Mouse (Mus musculus): ENCODE measurements around the gene Olfr60.

Olfr60 gene

DNA sequence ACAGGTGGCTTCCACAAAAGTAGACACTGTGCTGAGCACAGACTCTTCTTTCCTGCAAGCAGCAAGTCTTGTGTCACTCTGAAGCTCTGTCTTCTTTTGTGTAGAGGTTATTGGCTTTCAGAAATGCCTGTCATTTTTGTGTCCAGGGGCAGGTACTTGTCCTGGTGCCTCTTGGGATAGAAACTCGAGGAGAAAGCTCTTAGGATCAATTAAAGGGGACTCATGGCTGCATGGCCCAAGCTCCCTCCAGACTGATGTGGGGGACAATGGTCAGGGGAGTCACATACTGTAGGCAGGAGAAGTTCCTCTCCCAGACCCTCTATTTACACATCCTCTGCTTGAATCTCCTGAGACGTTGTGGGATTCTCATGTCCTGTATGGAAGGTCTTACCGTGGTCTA, at the start of gene Olfr60:
Gene Olfr60 (minus strand): TSS at position 101 of the 400 bp plus-strand sequence.
- no peak for DNase-seq (ENCODE audit: low read depth, low spot score)

DNA sequence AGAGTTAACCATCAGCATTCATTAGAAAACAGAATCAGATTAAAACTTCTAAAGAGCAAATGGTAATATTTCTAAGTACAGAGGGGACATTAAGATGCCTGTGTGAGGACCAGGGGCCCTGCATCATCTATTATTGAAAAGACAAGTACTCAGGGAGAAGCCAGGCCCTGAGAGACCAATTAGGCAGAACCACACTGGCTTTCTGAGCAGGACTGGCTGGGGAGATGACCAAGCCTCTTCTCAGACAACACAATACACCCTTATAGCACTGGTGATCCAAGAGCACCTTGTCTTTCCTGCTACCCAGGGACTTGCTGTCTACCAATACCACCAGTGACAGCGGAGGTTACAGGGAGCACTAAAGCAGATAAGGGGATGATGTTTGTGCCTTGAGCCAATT, 41.3 kb upstream of the Olfr60 start, which contains the start of gene Olfr531:
Gene Olfr531 (minus strand): TSS at position 101 of the 400 bp plus-strand sequence.
- DNase-seq (ENCODE audit: low read depth, low spot score): no peak

DNA sequence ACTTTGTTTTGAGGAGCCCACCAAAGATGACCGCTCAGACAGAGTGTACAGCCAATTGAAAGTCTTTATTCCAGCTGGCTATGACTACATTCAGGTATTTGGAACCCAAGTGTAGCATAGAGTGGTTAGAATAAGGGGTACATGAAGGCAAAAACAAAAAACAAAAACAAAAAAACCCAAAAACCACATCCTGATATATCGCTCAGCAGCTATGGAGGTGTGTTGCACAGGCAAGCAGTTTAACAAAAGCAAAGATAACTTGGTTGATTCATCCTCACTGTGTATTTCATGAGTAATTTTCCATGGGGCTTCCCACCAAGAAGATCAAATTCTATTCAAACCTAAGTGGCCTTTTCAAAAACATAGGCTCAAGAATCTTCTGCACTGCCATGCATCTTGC, 15.4 kb upstream of the Olfr60 start:
- no peak for DNase-seq (ENCODE audit: low read depth, low spot score)

DNA sequence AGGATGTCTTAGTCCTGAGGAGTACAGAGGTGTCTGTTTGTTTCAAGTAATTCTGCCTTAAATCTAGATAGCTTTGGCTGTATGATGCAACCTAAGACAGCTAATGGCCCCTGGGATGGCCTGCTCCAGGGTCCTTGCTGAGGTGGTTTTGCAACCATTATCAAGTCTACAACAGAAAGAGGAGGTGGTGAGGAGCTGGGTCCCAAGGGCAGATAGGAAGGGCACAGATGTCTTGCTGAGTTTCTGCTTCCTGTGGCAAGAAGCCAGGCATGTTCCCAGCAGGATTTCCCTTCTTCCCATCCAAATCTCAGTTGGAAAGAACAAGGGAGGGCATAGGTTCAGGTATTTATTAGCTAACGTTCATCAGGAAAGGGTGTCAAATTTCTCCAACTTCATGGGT, 14.8 kb upstream of the Olfr60 start, which contains the start of gene Olfr530:
Gene Olfr530 (minus strand): TSS at position 101 of the 400 bp plus-strand sequence.
- DNase-seq (ENCODE audit: low read depth, low spot score): no peak

DNA sequence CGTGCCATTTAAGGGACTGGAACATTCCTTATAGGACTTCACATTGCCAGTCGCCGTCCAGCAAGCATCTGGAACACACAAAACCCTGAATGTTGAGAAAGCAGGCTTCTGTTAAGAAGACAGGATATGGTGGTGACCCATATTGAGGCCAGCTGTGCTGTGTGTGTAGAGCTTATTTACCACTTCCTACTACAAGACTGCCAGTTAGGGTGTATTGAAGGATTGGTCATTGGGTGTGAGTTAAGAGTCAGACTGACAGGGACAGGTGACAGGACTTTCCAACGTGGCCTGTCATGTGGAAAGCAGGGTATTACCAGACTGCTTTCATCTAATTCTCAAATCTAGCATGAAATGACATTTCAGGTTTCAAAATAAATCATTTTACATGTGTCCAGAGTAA, 12.8 kb upstream of the Olfr60 start:
- no peak for DNase-seq (ENCODE audit: low read depth, low spot score)

DNA sequence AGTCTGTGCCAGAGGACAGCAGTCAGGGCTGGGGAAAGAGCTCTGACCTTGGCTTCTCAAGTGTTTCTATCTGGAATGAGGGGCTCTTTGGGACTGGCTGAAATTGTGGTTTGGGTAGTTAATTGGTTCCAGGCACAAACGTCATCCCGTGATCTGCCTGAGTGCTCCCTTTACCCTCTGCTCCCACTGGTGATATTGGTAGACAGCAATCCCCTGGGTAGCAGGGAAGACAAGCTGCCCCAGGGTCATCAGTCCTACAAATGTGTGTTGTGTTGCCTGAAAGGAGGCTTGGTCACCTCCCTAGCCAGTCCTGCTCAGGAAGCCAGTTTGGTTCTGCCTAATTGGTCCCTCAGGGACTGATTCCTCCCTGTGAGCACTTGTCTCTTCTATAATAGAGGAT, 27.8 kb downstream of the Olfr60 start, which contains the start of gene Olfr527:
Gene Olfr527 (plus strand): TSS at position 301 of the 400 bp plus-strand sequence.
- no peak for DNase-seq (ENCODE audit: low read depth, low spot score)

DNA sequence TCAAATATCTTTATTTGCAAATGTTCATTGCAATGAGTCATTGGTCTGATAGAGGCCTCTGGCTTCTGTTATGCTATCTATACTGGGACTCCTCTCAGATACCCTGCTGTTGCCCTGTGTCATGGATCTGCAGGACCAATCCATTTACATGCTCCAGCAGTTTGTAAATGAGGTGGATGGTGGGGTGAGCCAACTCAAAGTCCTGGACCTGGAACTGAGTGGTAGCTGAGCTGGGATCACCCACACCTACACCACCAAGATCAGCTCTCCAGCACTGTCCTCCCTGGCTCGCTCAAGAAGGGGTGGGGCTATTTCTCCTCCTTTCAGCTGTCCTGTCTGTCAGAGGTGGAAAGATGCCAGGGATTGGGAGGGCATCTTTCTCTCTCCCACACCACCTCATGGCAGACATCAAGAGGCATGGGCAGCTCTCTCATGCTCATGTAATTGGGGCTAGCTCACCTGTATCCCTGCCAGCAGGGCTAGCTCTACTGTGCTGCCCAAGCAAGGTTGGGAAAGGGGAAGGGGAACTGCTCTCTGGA, 31.6 kb downstream of the Olfr60 start:
- no peak for DNase-seq (ENCODE audit: low read depth, low spot score)

DNA sequence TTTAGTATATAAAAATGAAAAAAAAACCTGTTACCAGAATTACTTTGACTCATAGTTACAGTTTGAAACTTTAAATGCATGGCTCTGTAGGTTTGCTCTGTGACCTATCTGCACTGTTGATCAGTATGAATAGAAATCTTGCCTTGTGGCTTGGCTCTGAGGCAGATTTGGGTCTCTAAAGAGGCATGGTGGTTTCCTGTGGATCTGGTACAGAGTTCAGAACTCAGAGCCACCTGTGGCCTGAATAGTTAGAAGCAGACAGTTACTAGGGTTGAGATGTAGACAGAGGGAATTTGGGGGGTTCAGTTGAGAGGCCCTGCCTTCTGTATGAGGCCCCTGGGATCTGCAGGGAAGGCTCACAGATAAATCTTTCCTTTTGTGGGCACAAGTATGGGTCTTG, 40.3 kb downstream of the Olfr60 start:
- no peak for DNase-seq (ENCODE audit: low read depth, low spot score)

DNA sequence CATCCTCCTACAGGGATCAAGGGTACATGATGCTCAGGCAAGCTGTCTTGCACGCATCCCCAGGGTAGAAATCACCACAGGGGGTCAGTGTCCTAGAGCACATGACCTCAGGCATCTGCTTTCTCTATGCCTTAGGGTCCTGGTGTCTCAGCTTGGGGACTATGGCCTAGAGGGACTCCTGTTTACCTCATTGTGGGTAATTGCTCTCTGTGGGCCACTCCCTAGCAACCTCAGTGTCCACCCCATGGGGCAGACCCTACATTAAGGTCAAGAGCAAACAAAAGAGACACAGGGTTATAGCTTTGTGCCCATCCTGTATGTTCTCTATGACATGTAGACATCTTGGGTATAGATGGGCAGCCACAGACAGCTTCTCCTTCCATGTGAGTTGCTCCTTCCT, 40.9 kb downstream of the Olfr60 start, which contains the start of gene Olfr525:
Gene Olfr525 (plus strand): TSS at position 301 of the 400 bp plus-strand sequence.
- no peak for DNase-seq (ENCODE audit: low read depth, low spot score)

DNA sequence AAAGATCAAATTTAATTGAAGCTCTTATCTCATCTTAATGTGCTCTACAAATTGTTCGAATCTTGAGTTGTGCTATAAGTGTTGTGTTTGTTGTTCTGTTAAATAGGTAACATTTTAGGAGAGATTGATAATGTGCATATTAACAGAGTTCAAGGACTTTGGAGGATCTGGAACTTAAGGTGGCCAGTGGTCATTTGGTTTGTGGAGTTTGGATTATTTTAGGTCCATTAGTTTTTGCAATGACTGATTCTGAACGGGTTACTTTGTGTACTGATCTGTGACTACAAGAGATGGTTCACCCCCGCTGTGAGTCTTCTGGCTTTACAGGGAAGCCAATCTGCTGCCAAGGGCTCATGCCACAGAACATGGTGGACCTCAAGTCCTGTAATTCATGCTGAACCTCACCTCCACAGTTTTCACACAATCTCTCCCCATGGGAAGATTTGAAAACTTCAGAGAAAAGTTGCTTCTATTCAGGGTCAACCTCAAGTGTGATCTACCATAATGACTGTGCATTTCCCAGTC, 41.5 kb downstream of the Olfr60 start:
- DNase-seq (ENCODE audit: low read depth, low spot score): no peak

DNA sequence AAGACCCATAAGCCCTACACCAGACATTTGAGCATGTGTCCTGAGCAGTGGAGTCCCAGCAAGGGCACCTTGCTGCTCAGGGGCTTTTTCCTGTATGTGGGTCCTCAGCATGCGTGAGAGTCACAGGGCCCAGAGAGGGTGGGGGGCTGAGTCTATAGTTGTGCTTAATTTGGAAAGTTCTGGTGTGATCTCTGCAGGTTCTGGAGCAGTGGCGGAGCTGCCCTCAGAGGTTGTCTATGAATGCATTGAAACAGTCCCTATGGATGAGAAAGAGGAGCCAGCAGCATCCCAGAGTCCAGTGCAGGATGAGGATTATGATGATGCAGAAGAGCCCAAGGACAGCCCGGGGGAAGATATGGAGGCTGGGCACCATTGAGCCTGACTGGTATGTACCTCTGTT, 62.1 kb downstream of the Olfr60 start:
- no peak for DNase-seq (ENCODE audit: low read depth, low spot score)

DNA sequence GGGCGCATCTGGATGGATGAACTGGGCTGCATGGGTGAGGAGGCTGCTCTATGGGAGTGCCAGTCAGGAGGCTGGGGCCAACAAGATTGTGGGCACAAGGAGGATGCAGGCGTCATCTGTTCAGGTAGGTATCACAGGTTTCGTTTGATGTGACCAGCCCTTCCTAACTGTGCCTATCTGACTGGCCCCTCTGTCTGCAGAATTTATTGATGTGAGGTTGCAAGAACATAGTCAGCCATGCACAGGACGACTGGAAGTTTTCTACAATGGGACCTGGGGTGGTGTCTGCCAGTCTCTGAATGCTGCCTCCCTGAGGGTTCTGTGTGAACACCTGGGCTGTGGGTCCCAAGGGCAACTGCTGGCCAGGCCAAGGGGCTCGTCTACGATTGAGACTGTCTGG, 64.6 kb downstream of the Olfr60 start:
- DNase-seq (ENCODE audit: low read depth, low spot score): no peak

DNA sequence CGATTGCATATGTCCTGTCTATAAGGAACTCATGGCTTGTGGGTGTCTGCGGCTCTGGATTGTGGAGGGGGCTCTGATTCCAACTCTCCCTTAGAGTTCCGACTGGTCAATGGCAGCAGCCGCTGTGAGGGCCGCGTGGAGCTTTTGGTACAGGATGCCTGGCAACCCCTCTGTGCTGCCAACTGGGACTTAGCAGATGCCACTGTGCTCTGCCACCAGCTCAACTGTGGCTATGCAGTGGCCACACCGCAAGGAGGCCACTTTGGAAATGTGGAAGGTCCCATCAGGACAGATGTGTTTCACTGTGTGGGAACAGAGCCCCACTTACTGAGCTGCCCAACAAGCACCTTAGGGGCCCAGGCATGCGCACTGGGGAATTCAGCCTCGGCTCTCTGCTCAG, 65.7 kb downstream of the Olfr60 start:
- DNase-seq (ENCODE audit: low read depth, low spot score): no peak
